Mouse (Mus musculus) kidney, postnatal 10 days (tissue): ENCODE results near the gene Borcs8.

Experiments used
- DNase-seq: peaks from one replicate; pipeline ENCODE4 v3.0.0; 2021; ENCODE audit warnings: mixed read lengths

Gene Borcs8

GRCm38 (mm10) chr8:70139026-70139857 lies at the start of gene Borcs8, which contains the start of the genes Rfxank and Mef2b:
Borcs8 (plus strand) TSS chr8:70139499.
Rfxank (minus strand) TSS chr8:70139154.
Mef2b (plus strand) TSS chr8:70139711.
- DNase-seq, result peak; percentile 100

GRCm38 (mm10) chr8:70092786-70093185 lies 46.5 kb upstream of the Borcs8 start:
- no peak for DNase-seq

GRCm38 (mm10) chr8:70099276-70099675 lies 40.0 kb upstream of the Borcs8 start:
- no peak for DNase-seq

GRCm38 (mm10) chr8:70100241-70100640 lies 39.1 kb upstream of the Borcs8 start:
- no peak for DNase-seq

GRCm38 (mm10) chr8:70104506-70104905 lies 34.8 kb upstream of the Borcs8 start:
- DNase-seq, result peak; percentile 57

GRCm38 (mm10) chr8:70104922-70105321 lies 34.4 kb upstream of the Borcs8 start:
- no peak for DNase-seq

GRCm38 (mm10) chr8:70110451-70110850 lies 28.8 kb upstream of the Borcs8 start:
- DNase-seq, result no peak

- no peak for DNase-seq
Observed at GRCm38 (mm10) chr8:70111192-70111795, 28.0 kb upstream of the Borcs8 start.

- DNase-seq, result no peak
Observed at GRCm38 (mm10) chr8:70112401-70113016, 26.8 kb upstream of the Borcs8 start.

- no peak for DNase-seq
Observed at GRCm38 (mm10) chr8:70114488-70114887, 24.8 kb upstream of the Borcs8 start.

- DNase-seq, result no peak
Observed at GRCm38 (mm10) chr8:70114892-70115291, 24.4 kb upstream of the Borcs8 start.

- peak; percentile 66 for DNase-seq
Observed at GRCm38 (mm10) chr8:70117611-70118010, 21.7 kb upstream of the Borcs8 start.

GRCm38 (mm10) chr8:70118726-70119700 lies 20.3 kb upstream of the Borcs8 start:
- no peak for DNase-seq

- peak; percentile 85 for DNase-seq
Observed at GRCm38 (mm10) chr8:70120667-70121066, 18.6 kb upstream of the Borcs8 start, which contains the start of gene Ncan. Ncan (minus strand) TSS chr8:70120873.

- no peak for DNase-seq
Observed at GRCm38 (mm10) chr8:70122863-70123262, 16.4 kb upstream of the Borcs8 start.

GRCm38 (mm10) chr8:70124992-70125391 lies 14.3 kb upstream of the Borcs8 start:
- DNase-seq, result no peak

GRCm38 (mm10) chr8:70128435-70128834 lies 10.9 kb upstream of the Borcs8 start:
- DNase-seq, result peak; percentile 40

- peak; percentile 34 for DNase-seq
Observed at GRCm38 (mm10) chr8:70129309-70129952, 9.9 kb upstream of the Borcs8 start.

GRCm38 (mm10) chr8:70130066-70130465 lies 9.2 kb upstream of the Borcs8 start:
- DNase-seq, result no peak

GRCm38 (mm10) chr8:70131166-70131883 lies 8.0 kb upstream of the Borcs8 start, which contains the start of gene Nr2c2ap:
Nr2c2ap (plus strand) TSS chr8:70131333.
- DNase-seq, result peak; percentile 91

GRCm38 (mm10) chr8:70134086-70134485 lies 5.2 kb upstream of the Borcs8 start:
- DNase-seq, result no peak
